Mouse (Mus musculus): Measurements from ENCODE around the gene Efna3. TPM values are rescaled to one million over a fixed set of nuclear protein-coding genes. Genes with fewer than 3 reads are reported as not detected.

Gene Efna3
- 0.22 TPM for polyA plus RNA-seq (2014; fragmentation: Illumina TruSeq; extraction: RNeasy Lipid Tissue Mini Kit (QIAGEN cat#74804); ENCODE audit: low replicate concordance)

GRCm38 (mm10) chr3:89322514-89323165 lies at the start of gene Efna3:
Gene Efna3, minus strand, starts transcription at chr3:89322965.

GRCm38 (mm10) chr3:89365153-89365485 lies 42.4 kb upstream of the Efna3 start, which contains the start of gene Dcst1:
Gene Dcst1, minus strand, starts transcription at chr3:89365253.

GRCm38 (mm10) chr3:89361675-89362074 lies 38.9 kb upstream of the Efna3 start, which contains the start of gene Dcst2:
Gene Dcst2, plus strand, starts transcription at chr3:89361975.

GRCm38 (mm10) chr3:89349869-89350501 lies 27.2 kb upstream of the Efna3 start, which contains the start of gene Adam15:
Gene Adam15, minus strand, starts transcription at chr3:89349996.

GRCm38 (mm10) chr3:89337721-89338578 lies 15.2 kb upstream of the Efna3 start, which contains the start of gene Efna4:
Gene Efna4, minus strand, starts transcription at chr3:89338028.

GRCm38 (mm10) chr3:89280606-89281511 lies 41.9 kb downstream of the Efna3 start, which contains the start of gene Efna1:
Gene Efna1, minus strand, starts transcription at chr3:89281142.

GRCm38 (mm10) chr3:89270051-89270755 lies 52.6 kb downstream of the Efna3 start, which contains the start of gene Slc50a1:
Gene Slc50a1, minus strand, starts transcription at chr3:89270570.

Other genes starting within 250 kb of the Efna3 start
- 11.3 TPM for gene Rusc1, start 229.7 kb downstream of the Efna3 start, polyA plus RNA-seq (2014; fragmentation: Illumina TruSeq; extraction: RNeasy Lipid Tissue Mini Kit (QIAGEN cat#74804); ENCODE audit: low replicate concordance)
- gene Gm43738, start 221.9 kb downstream of the Efna3 start, polyA plus RNA-seq (2014; fragmentation: Illumina TruSeq; extraction: RNeasy Lipid Tissue Mini Kit (QIAGEN cat#74804); ENCODE audit: low replicate concordance), result not detected
- gene Fdps, start 221.0 kb downstream of the Efna3 start, polyA plus RNA-seq (2014; fragmentation: Illumina TruSeq; extraction: RNeasy Lipid Tissue Mini Kit (QIAGEN cat#74804); ENCODE audit: low replicate concordance), result 3.0 TPM
- 83.2 TPM for gene Pklr, start 186.8 kb downstream of the Efna3 start, polyA plus RNA-seq (2014; fragmentation: Illumina TruSeq; extraction: RNeasy Lipid Tissue Mini Kit (QIAGEN cat#74804); ENCODE audit: low replicate concordance)
- gene Hcn3, start 162.8 kb downstream of the Efna3 start, polyA plus RNA-seq (2014; fragmentation: Illumina TruSeq; extraction: RNeasy Lipid Tissue Mini Kit (QIAGEN cat#74804); ENCODE audit: low replicate concordance), result not detected
- gene Clk2, start 158.2 kb downstream of the Efna3 start, polyA plus RNA-seq (2014; fragmentation: Illumina TruSeq; extraction: RNeasy Lipid Tissue Mini Kit (QIAGEN cat#74804); ENCODE audit: low replicate concordance), result 11.5 TPM
- gene Scamp3, start 145.5 kb downstream of the Efna3 start, polyA plus RNA-seq (2014; fragmentation: Illumina TruSeq; extraction: RNeasy Lipid Tissue Mini Kit (QIAGEN cat#74804); ENCODE audit: low replicate concordance), result 8.1 TPM
- gene Fam189b, start 139.8 kb downstream of the Efna3 start, polyA plus RNA-seq (2014; fragmentation: Illumina TruSeq; extraction: RNeasy Lipid Tissue Mini Kit (QIAGEN cat#74804); ENCODE audit: low replicate concordance), result not detected
- 6.2 TPM for gene Gba, start 120.0 kb downstream of the Efna3 start, polyA plus RNA-seq (2014; fragmentation: Illumina TruSeq; extraction: RNeasy Lipid Tissue Mini Kit (QIAGEN cat#74804); ENCODE audit: low replicate concordance)
- gene Thbs3, start 107.8 kb downstream of the Efna3 start, polyA plus RNA-seq (2014; fragmentation: Illumina TruSeq; extraction: RNeasy Lipid Tissue Mini Kit (QIAGEN cat#74804); ENCODE audit: low replicate concordance), result not detected
- 19.8 TPM for gene Mtx1, start 95.9 kb downstream of the Efna3 start, polyA plus RNA-seq (2014; fragmentation: Illumina TruSeq; extraction: RNeasy Lipid Tissue Mini Kit (QIAGEN cat#74804); ENCODE audit: low replicate concordance)
- gene Muc1, start 93.9 kb downstream of the Efna3 start, polyA plus RNA-seq (2014; fragmentation: Illumina TruSeq; extraction: RNeasy Lipid Tissue Mini Kit (QIAGEN cat#74804); ENCODE audit: low replicate concordance), result 1.3 TPM
- gene Krtcap2, start 77.0 kb downstream of the Efna3 start, polyA plus RNA-seq (2014; fragmentation: Illumina TruSeq; extraction: RNeasy Lipid Tissue Mini Kit (QIAGEN cat#74804); ENCODE audit: low replicate concordance), result 14.1 TPM
- gene Trim46, start 76.7 kb downstream of the Efna3 start, polyA plus RNA-seq (2014; fragmentation: Illumina TruSeq; extraction: RNeasy Lipid Tissue Mini Kit (QIAGEN cat#74804); ENCODE audit: low replicate concordance), result not detected
- gene Dpm3, start 63.6 kb downstream of the Efna3 start, polyA plus RNA-seq (2014; fragmentation: Illumina TruSeq; extraction: RNeasy Lipid Tissue Mini Kit (QIAGEN cat#74804); ENCODE audit: low replicate concordance), result not detected
- 11.5 TPM for gene Slc50a1, start 52.4 kb downstream of the Efna3 start, polyA plus RNA-seq (2014; fragmentation: Illumina TruSeq; extraction: RNeasy Lipid Tissue Mini Kit (QIAGEN cat#74804); ENCODE audit: low replicate concordance)
- 8.7 TPM for gene Efna1, start 41.8 kb downstream of the Efna3 start, polyA plus RNA-seq (2014; fragmentation: Illumina TruSeq; extraction: RNeasy Lipid Tissue Mini Kit (QIAGEN cat#74804); ENCODE audit: low replicate concordance)
- not detected for gene Efna4, start 15.1 kb upstream of the Efna3 start, polyA plus RNA-seq (2014; fragmentation: Illumina TruSeq; extraction: RNeasy Lipid Tissue Mini Kit (QIAGEN cat#74804); ENCODE audit: low replicate concordance)
- gene Adam15, start 27.0 kb upstream of the Efna3 start, polyA plus RNA-seq (2014; fragmentation: Illumina TruSeq; extraction: RNeasy Lipid Tissue Mini Kit (QIAGEN cat#74804); ENCODE audit: low replicate concordance), result 1.6 TPM
- not detected for gene Dcst2, start 39.0 kb upstream of the Efna3 start, polyA plus RNA-seq (2014; fragmentation: Illumina TruSeq; extraction: RNeasy Lipid Tissue Mini Kit (QIAGEN cat#74804); ENCODE audit: low replicate concordance)
- gene Dcst1, start 42.3 kb upstream of the Efna3 start, polyA plus RNA-seq (2014; fragmentation: Illumina TruSeq; extraction: RNeasy Lipid Tissue Mini Kit (QIAGEN cat#74804); ENCODE audit: low replicate concordance), result 1.6 TPM
- 5.2 TPM for gene Zbtb7b, start 71.8 kb upstream of the Efna3 start, polyA plus RNA-seq (2014; fragmentation: Illumina TruSeq; extraction: RNeasy Lipid Tissue Mini Kit (QIAGEN cat#74804); ENCODE audit: low replicate concordance)
- 2.0 TPM for gene Lenep, start 79.8 kb upstream of the Efna3 start, polyA plus RNA-seq (2014; fragmentation: Illumina TruSeq; extraction: RNeasy Lipid Tissue Mini Kit (QIAGEN cat#74804); ENCODE audit: low replicate concordance)
- 0.59 TPM for gene Flad1, start 88.9 kb upstream of the Efna3 start, polyA plus RNA-seq (2014; fragmentation: Illumina TruSeq; extraction: RNeasy Lipid Tissue Mini Kit (QIAGEN cat#74804); ENCODE audit: low replicate concordance)
- 5.6 TPM for gene Cks1b, start 95.4 kb upstream of the Efna3 start, polyA plus RNA-seq (2014; fragmentation: Illumina TruSeq; extraction: RNeasy Lipid Tissue Mini Kit (QIAGEN cat#74804); ENCODE audit: low replicate concordance)
- gene Shc1, start 95.5 kb upstream of the Efna3 start, polyA plus RNA-seq (2014; fragmentation: Illumina TruSeq; extraction: RNeasy Lipid Tissue Mini Kit (QIAGEN cat#74804); ENCODE audit: low replicate concordance), result 23.1 TPM
- gene Pygo2, start 107.2 kb upstream of the Efna3 start, polyA plus RNA-seq (2014; fragmentation: Illumina TruSeq; extraction: RNeasy Lipid Tissue Mini Kit (QIAGEN cat#74804); ENCODE audit: low replicate concordance), result 5.2 TPM
- gene Pbxip1, start 113.7 kb upstream of the Efna3 start, polyA plus RNA-seq (2014; fragmentation: Illumina TruSeq; extraction: RNeasy Lipid Tissue Mini Kit (QIAGEN cat#74804); ENCODE audit: low replicate concordance), result 9.0 TPM
- gene Pmvk, start 131.6 kb upstream of the Efna3 start, polyA plus RNA-seq (2014; fragmentation: Illumina TruSeq; extraction: RNeasy Lipid Tissue Mini Kit (QIAGEN cat#74804); ENCODE audit: low replicate concordance), result not detected
- gene Kcnn3, start 197.2 kb upstream of the Efna3 start, polyA plus RNA-seq (2014; fragmentation: Illumina TruSeq; extraction: RNeasy Lipid Tissue Mini Kit (QIAGEN cat#74804); ENCODE audit: low replicate concordance), result 4.5 TPM